Mouse (Mus musculus): ENCODE results near the gene Hoxc6.

Hoxc6 gene

GRCm38 (mm10) chr15:102969296-102969695 lies 28.8 kb upstream of the Hoxc6 start:
- DNase-seq, result no peak

GRCm38 (mm10) chr15:102970740-102971139 lies 27.3 kb upstream of the Hoxc6 start:
- DNase-seq, result peak in 1 of 2 experiments; percentile 42

- DNase-seq, result no peak
Measured at GRCm38 (mm10) chr15:102972254-102972653, 25.8 kb upstream of the Hoxc6 start.

- DNase-seq, result no peak
Measured at GRCm38 (mm10) chr15:102972753-102973152, 25.3 kb upstream of the Hoxc6 start.

GRCm38 (mm10) chr15:102975034-102975433 lies 23.0 kb upstream of the Hoxc6 start:
- no peak for DNase-seq

GRCm38 (mm10) chr15:102975688-102976111 lies 22.4 kb upstream of the Hoxc6 start:
- DNase-seq, result no peak

- DNase-seq, result no peak
Measured at GRCm38 (mm10) chr15:102976171-102976570, 21.9 kb upstream of the Hoxc6 start, which contains the start of gene Hoxc9. Hoxc9 (plus strand) TSS chr15:102976439.

GRCm38 (mm10) chr15:102976631-102977422 lies 21.2 kb upstream of the Hoxc6 start:
- no peak for DNase-seq

GRCm38 (mm10) chr15:102977423-102977974 lies 20.6 kb upstream of the Hoxc6 start:
- DNase-seq, result no peak

GRCm38 (mm10) chr15:102978615-102979515 lies 19.2 kb upstream of the Hoxc6 start:
- no peak for DNase-seq

GRCm38 (mm10) chr15:102979936-102980335 lies 18.1 kb upstream of the Hoxc6 start:
- DNase-seq, result no peak

- DNase-seq, result no peak
Measured at GRCm38 (mm10) chr15:102980352-102980751, 17.7 kb upstream of the Hoxc6 start.

GRCm38 (mm10) chr15:102980912-102981311 lies 17.1 kb upstream of the Hoxc6 start:
- DNase-seq, result no peak

- peak in 1 of 2 experiments; percentile 67 for DNase-seq
Measured at GRCm38 (mm10) chr15:102981379-102982288, 16.4 kb upstream of the Hoxc6 start.

- DNase-seq, result no peak
Measured at GRCm38 (mm10) chr15:102983716-102984115, 14.3 kb upstream of the Hoxc6 start.

GRCm38 (mm10) chr15:102984521-102984920 lies 13.5 kb upstream of the Hoxc6 start:
- DNase-seq, result no peak

GRCm38 (mm10) chr15:102984925-102985324 lies 13.1 kb upstream of the Hoxc6 start:
- no peak for DNase-seq

- DNase-seq, result peak; percentile 89 to 97
Measured at GRCm38 (mm10) chr15:102987124-102987833, 10.8 kb upstream of the Hoxc6 start.

GRCm38 (mm10) chr15:102988078-102988477 lies 10.0 kb upstream of the Hoxc6 start:
- no peak for DNase-seq

- DNase-seq, result no peak
Measured at GRCm38 (mm10) chr15:102990461-102991397, 7.3 kb upstream of the Hoxc6 start, which contains the start of gene Hoxc8. Hoxc8 (plus strand) TSS chr15:102990607.

All from kidney, adult 8-10 months (tissue).